Mouse (Mus musculus): ENCODE data around the gene Whamm.
A peak's percentile ranks its signal among the peaks of the same experiment; 100 is the strongest.

Gene Whamm

DNA sequence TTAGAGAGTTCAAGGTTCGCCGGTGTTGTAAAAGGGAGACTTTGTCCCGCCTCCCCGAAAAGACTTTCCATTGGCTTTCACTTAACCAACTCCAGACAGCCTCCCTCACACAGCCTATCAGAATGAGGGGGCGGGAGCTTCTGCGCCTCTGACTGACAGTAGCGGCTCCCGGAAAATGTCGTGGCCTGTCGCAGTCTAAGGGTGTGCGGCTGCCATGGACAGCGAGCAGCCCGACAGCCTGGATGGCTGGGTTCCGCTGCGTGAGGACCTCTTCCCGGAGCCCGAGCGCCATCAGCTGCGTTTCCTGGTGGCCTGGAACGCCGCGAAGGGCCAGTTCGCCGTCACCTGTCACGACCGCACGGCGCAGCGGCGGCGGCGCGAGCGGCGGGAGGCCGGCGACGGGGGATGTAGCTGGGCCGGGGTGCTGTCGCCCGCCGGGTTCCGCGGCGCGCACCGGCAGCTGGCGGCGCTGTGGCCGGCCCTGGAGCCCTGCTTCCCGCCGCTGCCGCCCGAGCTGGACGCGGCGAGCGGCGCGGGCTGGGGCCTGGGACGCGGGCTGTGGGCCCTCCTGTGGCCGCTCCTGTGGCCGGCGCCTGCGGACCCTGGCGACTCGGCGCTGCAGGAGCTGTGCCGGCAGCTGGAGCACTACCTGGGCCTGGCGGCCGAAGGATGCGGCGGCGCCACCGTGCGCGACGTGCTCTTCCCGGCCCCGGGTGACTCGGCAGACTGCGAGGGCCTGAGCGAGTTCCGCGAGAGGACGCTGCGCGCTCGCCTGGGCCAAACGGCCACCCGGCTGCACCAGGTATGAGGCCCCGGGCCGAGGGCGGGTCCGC, at the start of gene Whamm:
Whamm (plus strand) TSS at position 159 of the 833 bp plus-strand sequence.
- DNase-seq = peak; percentile 88 to 93

DNA sequence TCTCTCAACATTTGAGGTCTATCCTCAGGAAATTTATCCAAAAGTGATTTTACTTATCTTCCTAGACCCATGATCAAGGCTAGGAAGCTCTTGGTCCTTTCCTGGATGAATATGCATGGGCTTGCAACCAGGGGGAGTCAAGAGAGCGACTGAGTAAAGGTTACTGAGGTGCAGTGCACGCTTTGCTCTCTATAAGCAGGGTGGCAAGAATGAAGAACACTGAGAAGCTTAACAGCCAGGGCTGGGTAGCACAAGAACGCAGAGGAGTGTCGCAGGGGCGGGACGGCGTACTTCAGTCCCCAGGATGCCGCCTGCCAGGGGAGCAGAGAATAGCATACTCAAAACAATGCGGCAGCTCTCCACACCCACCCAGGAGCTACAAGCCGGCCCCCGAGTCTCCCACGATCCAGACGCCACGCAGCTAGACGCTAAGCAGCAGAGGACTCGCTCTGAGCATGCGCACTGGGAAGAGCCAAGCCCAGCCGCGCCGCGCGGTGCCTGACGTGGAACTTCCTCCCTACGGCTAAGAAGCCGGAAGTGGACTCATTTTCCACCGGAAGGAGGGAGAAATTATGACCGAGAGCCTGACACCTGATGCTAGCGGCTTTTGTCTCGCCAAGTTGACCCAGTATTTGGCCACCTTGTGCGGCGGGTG, 47.9 kb upstream of the Whamm start:
- peak; percentile 82 to 86 for DNase-seq

DNA sequence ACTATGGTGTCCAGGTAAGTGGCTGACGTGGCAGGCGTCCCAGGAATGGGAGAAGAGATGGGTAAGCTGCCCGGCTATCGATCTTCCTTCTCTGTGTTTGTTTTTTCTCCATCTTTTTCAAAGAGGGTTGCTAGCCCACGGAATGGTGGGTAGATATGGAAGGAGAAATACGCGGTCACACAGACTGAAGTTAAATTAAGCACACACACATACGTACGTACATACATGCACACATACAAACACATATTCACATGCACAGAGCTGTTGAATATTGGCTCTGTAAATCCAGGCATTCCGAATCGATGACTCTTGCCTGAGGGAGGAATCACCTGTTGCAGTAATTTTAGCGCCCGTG, 47.4 kb upstream of the Whamm start:
- no peak for DNase-seq

DNA sequence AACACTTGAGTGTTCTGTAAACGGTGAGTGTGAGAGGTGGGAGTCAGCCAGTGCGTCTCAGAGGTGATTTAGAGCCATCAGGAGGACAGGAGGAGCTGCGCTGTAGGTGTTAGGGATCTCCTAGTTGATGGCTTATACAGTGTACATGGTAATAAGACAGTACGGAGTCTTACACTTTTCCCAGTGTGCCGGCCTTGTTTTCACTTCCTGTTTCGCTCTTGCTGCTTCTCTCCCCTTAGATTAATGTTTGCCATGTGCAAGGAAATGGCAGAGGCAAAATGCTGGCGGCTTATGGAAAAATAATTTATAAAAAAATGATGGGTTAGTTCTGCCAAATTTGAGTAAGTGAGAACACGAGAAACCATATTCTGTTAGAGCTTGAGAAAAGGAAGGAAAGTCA, 42.1 kb upstream of the Whamm start:
- DNase-seq = no peak

DNA sequence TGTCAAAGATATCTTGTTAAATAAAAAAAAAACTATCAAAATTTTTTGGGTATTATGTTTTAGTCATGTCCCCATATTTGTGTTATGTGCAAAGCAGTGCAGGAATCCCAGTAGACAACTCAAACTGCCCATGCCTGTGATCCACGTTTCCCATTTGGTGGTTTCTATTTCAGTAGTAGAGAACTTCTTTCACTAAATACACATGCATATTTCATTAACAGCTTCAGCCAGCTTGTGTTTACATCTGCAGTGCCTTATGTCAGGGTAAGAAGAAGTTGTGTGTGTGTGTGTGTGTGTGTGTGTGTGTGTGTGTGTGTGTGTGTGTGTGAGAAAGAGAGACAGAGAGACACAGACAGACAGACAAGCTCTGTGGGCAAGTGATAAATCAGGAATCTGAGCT, 39.6 kb upstream of the Whamm start:
- DNase-seq = no peak

DNA sequence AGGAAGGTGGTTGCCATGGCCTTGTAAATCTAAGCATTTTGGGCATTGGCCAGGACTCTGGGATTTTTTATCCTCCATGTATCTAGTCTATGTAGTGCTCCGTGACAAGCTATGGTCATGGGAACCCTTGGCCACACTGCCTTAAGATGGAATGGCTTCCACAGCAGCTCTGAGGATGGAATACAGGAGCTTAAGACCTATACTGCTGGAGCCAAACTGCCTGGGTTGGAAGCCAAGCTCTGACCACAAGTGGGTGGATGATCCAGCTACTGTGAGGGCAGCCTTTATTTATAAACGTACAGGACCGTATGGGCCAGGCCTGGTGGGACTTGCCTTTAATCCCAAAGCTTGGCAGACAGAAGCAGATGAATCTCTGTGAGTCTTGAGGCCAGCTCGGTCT, 34.6 kb upstream of the Whamm start:
- DNase-seq = no peak

DNA sequence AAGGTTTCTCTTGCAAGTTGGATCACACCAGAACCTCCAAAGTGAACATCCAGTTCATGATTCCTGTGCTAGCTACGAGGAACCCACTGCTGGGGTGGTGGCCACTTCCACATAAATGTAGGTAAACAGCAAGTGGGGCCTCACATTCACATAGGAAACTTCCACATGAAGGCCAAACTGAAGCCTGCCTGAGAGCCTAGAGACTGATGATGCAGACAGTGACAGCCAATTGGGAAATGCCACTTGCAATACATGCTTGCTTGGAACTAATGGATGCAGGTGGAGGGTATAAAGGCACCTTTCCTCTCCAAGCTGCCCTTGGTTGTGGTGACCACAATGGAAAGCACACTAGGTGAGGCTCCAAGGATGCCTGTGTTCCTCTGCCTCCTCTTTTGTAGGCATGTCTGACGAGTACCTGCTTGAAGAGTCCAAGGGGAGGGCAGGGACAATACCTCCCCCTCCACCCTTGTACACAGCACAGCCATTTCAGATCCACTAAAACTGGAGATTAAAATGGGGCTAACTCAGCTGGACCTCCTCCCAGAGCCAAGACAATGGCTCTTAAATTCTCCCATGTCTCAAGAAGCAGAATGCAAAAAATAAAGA, 32.9 kb upstream of the Whamm start:
- DNase-seq = no peak

DNA sequence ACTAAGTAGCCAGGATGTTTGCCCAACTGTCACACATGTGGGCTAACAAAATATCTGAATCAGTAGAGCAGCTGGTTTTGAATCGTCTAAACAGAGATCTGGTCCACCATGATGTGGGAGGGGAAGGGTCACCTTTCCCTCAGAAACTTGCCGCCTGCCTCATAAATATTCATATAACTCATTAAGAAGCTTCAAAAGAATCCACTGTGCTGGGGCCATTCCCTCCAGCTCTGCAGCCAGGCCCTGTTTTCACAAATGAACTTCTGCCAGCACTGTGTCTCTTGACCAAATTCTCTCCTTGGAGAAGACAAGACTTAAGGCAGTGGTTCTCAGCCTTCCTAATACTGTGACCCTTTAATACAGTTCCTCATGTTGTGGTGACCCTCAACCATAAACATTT, 31.5 kb upstream of the Whamm start:
- DNase-seq = no peak

DNA sequence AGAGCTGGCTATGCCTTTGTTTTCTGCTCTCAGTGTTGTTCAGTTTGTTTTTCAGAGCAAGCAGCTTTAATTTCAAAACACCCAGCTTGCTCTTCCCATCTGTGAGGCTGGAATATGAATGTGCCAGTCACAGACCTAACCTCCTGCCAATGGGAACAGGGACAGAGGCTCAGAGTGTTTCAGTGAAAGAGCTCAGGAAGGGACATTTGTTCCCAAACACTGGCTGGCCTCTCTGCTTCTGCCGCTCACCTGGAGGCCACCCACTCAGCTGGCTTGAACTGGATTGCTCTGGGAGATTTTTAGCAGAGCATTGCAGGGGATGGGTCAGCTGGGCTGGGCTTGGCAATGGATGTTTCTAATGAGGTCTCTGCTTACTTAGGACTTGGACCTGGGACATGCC, 30.1 kb upstream of the Whamm start:
- DNase-seq = no peak

DNA sequence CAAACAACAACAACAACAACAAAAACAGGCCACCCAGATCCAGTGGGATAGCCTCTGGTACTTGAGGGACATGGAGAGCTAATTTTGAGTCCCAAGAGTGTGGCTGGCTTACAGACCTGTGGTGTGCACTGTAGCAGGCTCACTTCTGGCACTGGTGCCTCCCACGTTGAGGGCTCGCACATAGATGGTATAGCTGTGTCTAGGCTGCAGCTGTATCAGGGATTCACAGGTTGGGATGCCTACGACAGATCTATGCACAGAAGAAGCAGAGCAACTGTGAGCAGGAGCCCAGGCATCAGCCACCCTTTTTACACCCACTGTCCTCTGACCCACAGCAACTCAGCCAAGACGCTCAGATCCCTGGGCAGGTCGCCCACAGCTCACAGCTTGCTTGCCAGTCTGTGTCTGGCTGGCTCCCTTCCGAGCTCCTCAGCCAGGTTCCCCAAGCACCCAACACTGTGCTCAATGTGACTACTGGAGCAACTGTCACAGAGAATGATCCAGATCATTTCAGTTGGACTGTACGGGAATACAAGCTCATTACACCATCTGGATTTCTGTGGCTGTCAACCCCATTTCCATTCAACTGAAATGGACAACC, 29.0 kb upstream of the Whamm start:
- no peak for DNase-seq

DNA sequence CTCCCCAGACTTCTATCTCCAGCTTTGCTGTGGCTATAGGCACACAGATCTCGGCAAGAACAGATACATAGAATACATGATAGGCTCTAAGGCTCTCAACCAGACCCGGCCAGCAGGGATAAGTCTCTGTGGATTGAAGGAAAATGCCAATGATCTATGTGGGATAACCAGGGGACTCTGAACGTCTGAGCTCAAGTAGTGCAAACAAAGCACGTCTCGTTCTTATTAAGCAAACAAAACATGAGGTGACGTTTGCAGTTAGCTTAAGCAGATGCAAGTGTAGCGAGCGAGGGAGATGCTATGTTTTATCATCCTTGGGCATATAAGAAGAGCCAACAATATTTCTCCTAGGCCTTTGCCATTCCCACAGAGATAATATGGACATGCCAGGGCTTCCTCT, 28.1 kb upstream of the Whamm start:
- no peak for DNase-seq

DNA sequence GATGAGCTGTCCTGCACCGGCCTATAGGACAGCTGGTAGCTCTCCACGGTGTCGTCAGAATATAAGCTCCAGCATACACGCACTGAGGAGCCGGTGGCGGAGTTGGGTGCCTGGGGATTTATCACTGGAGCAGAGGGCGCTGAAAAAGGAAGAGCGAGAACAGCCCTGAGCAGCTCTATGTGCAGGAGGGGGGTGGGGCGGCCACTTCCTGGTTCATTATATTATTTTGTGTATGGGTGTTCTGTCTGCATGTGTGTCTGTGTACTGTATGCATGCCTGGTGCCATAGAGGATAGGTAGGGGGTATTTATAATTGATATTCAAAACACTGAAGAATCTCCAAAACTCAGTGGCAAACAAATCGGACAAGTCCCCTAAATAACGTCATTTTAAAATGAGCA, 22.2 kb upstream of the Whamm start:
- DNase-seq = no peak

DNA sequence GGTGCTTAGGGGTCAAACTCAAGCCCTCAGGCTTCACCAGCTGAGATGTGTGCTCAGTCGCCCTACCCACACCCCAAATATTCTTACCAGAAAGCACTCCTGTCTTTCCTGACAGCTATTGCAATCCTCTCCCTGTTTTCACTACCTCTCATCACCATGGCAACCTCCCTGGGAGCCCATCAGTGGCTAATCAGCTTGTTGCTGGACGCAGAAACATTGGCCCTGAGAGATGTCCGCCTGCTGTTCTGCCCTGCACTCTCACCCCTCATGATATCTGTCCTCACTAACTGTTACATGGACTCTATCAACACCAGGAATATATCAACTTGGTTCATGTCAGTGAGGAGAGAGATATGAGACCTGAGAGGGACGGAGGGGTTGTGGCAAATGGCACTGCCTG, 17.5 kb upstream of the Whamm start:
- no peak for DNase-seq

DNA sequence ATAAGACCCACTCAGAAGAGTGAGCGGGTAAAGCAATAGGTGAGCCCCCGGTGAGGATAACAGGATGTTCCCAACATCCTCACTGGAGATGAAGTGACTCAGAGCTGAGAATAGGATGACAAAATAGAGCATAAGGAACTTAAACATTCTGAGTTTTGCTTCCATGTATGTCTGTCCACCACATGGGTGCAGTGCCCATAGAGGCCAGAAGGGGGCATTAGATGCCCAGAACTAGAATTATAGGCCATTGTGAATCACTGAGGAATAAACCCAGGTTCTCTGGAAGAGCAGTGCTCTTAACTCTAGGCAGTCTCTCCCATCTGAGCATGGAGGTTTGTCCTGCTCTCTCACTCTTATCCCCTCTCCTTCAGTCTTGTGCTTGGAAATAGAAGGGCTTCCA, 16.7 kb upstream of the Whamm start:
- DNase-seq = no peak

DNA sequence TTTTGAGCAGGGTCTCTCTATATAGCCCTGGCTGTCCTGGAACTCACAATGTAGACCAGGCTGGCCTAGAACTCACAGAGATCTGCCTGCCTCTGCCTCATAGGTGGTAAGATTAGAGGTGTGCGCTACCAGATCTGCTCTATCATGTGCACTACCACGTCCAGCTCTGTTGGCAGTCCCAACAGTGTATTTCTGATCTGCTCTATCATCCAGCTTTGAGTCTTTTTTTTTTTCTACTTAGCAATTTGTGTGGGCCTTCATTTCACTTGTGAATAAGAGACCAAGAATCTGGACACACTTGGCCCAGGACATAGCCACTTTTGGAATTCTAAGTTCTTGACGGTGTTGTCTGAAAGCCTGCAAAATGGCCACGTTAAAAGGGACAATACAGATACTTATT, 14.2 kb upstream of the Whamm start:
- DNase-seq = no peak

DNA sequence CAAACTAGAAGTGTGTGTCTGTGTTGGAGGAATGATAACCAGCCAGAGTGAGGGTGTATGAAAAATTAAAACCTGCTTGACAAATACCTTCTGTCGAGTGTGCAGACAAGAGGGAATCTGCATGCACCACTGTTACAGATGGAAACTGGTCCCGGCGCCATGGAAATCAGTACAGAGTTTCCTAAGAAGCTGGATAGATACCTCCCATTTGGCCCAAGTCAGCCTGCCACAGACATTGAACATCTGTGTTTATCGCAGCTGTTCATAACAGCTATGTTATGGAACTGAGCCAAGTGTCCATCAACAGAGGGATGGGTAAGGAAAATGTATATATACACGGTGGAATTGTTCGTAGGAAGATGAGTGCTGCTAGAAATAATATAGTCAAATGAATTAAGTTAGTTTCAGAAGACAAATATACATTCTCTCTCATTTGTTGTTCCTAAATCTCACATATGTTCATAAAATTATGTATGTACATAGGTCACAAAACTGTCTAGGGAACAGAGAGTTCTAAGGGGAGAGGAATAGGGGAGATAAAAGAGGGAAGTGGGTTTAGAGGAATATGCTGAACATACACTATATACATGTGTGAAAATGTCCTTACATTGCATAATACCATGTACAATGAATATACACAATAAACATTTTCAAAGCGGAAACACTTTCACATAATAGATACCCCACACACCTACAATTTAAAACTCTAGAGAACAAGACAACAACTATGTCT, 13.6 kb upstream of the Whamm start:
- DNase-seq = no peak

DNA sequence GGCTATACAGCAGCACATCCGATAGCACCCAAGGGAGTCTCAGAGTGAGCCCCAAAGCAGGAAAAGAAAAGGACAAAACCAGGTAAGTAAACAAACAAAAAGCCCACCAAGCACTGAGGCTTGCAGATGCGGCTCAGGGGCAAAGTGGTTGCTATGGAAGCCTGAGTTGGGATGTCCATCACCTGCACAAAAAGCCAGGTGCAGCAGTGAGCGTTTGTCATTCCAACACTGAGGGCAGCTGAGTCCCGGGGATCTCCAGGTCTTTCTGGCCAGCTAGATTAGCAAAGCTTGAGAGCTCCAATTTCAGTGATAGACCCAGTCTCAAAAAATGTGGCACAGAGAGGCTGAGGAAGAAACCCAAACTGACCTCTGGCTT, 13.1 kb upstream of the Whamm start:
- no peak for DNase-seq

DNA sequence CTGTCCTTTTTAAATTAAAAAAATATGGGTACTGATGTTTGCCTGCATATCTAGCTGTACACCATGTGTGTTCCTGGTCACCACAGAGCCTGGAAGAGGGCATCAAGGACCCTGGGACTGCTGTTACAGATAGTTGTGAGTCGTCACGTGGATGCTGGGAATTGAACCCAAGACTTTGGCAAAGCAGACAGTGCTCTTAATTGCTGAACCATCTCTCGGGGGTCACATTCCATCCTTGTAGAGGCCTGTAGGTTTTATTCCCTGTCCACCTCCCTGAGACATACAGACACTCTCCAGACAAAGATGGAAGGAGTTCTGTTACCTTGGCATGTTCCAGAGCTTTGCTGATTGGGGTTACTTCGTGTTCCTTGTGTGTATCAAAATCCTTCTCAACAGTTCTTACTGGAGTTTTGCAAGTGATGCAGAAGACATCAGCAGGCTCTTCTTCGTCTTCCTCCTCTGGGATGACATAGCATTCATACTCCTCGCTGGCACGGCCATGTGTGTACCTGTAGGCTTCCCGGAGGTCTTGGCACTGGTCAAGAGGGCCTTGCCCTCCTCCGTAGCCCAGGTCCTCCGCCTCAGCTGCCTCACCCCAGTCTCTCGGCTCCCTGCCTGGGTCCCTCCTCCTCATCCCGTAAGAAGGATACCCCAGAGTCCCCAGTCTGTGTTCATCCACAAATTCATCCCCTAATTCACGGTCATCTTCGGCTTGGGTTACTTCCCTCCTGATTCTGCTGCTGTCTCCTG, 11.7 kb upstream of the Whamm start:
- DNase-seq = no peak

DNA sequence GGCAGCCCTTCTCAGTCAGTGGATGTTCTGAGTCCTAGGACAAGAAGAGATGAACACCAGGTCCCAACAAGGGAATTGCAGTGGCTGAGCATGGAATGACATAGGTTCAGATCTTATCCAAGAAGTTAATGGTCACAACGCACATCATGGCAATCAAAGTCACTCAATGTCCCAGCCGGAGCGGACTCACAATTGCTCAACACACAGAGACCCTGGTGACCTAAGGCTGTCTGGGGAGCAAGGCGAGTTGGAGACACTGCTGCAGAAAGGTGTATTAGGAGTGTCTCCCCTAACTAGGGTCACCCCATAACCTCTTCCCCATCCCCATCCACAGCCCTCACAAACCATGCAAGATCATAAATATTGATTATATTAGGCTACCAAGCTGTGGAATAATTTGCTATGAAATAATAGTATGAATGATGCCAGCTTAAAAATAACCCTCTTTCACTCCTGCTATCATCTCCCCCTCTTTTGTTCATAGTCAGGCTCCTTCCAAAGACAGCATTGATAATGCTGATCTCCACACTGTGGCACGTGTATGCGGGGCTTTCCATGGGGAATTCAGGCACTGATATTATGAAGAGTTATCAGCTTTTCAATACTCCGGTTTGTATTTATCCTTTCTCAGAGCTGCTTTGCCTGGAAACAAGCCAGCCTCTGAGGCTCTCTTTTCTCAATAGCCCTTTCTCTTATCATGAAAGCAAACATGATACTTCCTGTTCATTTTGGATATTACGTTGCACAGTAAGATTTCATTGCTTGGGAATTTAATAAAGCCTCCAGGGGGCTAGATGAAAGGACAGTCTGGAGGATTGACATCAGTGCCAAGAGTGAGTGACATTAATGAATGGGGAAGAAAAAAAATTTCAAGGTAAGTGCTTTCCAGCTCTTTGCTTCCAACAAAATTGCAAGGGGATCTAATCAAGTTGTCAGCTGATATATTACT, 10.7 kb upstream of the Whamm start:
- DNase-seq = no peak

DNA sequence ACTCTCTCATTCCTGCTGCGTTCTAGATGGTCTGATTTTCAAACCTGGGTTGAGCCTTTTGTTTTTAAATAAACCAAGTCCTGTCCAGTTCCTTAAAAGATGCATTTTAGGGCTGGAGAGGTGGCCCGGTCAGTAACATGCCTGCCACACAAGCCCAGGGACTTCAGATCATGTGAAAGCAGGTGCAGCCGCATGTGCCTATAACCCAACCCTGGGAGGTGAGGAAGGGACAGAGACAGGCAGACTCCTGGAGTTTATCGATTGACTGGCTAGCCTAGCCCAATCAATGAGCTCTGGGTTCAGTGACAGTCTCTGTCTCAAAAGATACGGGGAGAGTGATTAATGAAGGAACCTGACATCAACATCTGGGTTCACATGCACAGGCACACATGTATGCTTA, 9.9 kb upstream of the Whamm start:
- DNase-seq = no peak

DNA sequence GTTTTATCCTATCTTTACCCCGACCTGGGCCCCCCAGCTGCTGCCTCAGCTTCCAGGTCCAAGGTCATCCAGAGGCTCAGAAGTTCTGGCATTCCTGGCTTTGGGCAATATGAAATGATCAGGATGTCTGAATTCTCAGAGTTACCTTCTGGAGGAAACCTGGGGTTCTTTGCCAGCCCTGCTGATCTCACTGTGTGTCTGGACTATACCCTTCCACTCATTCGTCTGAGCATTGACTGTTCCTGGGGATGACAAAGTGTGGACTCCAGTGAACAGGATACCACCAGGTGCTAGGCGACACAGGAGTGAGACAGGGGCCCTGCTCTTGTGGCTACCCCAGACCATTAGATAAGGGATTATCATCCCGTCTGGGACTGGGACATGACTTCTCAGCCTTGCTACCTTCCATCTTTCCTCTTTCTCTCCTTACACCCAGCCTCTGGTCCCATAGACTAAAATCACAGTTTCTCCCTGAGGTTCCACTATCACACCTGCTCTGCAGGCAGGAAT, 7.5 kb upstream of the Whamm start:
- no peak for DNase-seq

All from thymus, adult 18-20 months (tissue).